Mouse (Mus musculus): ENCODE data around the gene Tead1. TPM values are rescaled to one million over a fixed set of nuclear protein-coding genes. Genes with fewer than 3 reads are reported as not detected.

Gene Tead1
- polyA plus RNA-seq, 1 experiment from 2014 or later, result 1.7 TPM

- Histone ChIP-seq H3K9ac (no peak overlapping the region), H3K9me3 (replicated peaks) (no peaks in the 10 kb centered on the region), H3K4me3 (replicated peaks) (no peak overlapping the region), H3K4me1 (replicated peaks) (no peaks in the 10 kb centered on the region), H3K36me3 (no peaks in the 10 kb centered on the region), H3K27me3 (no peaks in the 10 kb centered on the region), H3K4me2 (no peak overlapping the region), H3K27ac (no peak overlapping the region)
- DNase-seq (no peak), ATAC-seq (ENCODE audit: low read depth) (no peak)
- WGBS (ENCODE audit: insufficient replicate concordance), result 56% methylated on average over 3 of the region's 3 CpGs
Measured at GRCm38 (mm10) chr7:112760293-112760692, 81.2 kb downstream of the Tead1 start.

GRCm38 (mm10) chr7:112760782-112761181 is 81.7 kb downstream of the Tead1 start:
- no peak overlapping the region for H3K27ac ChIP-seq
- WGBS (ENCODE audit: insufficient replicate concordance), result 58% methylated on average over 8 of the region's 8 CpGs
- no peak for ATAC-seq (ENCODE audit: low read depth)

GRCm38 (mm10) chr7:112762870-112763269 is 83.8 kb downstream of the Tead1 start:
- Histone ChIP-seq H3K9ac (no peak overlapping the region), H3K27ac (no peak overlapping the region), H3K9me3 (replicated peaks) (no peaks in the 10 kb centered on the region), H3K4me2 (no peak overlapping the region), H3K4me3 (replicated peaks) (no peak overlapping the region), H3K27me3 (no peaks in the 10 kb centered on the region), H3K4me1 (replicated peaks) (no peaks in the 10 kb centered on the region), H3K36me3 (no peaks in the 10 kb centered on the region)
- WGBS (ENCODE audit: insufficient replicate concordance), result 66% methylated on average over 2 of the region's 2 CpGs
- ATAC-seq (ENCODE audit: low read depth), result no peak
- DNase-seq, result no peak

More at GRCm38 (mm10) chr7:112760782-112761181, 81.7 kb downstream of the Tead1 start:
- DNase-seq, result no peak
- H3K4me1 ChIP-seq (replicated peaks), result no peaks in the 10 kb centered on the region
- no peak overlapping the region for H3K9ac ChIP-seq
- H3K4me2 ChIP-seq, result no peak overlapping the region
- H3K4me3 ChIP-seq (replicated peaks), result no peak overlapping the region
- no peaks in the 10 kb centered on the region for H3K9me3 ChIP-seq (replicated peaks)
- no peaks in the 10 kb centered on the region for H3K27me3 ChIP-seq
- H3K36me3 ChIP-seq, result no peaks in the 10 kb centered on the region

GRCm38 (mm10) chr7:112763513-112763912 is 84.4 kb downstream of the Tead1 start:
- Histone ChIP-seq H3K36me3 (no peaks in the 10 kb centered on the region), H3K27me3 (no peaks in the 10 kb centered on the region), H3K4me3 (replicated peaks) (no peak overlapping the region), H3K4me2 (no peak overlapping the region), H3K9me3 (replicated peaks) (no peaks in the 10 kb centered on the region), H3K4me1 (replicated peaks) (no peaks in the 10 kb centered on the region), H3K27ac (no peak overlapping the region), H3K9ac (no peak overlapping the region)
- no peak for ATAC-seq (ENCODE audit: low read depth)
- 36% methylated on average over 3 of the region's 3 CpGs for WGBS (ENCODE audit: insufficient replicate concordance)
- DNase-seq, result no peak

GRCm38 (mm10) chr7:112764921-112765320 is 85.8 kb downstream of the Tead1 start:
- Histone ChIP-seq H3K4me1 (replicated peaks) (no peaks in the 10 kb centered on the region), H3K27me3 (no peaks in the 10 kb centered on the region), H3K9ac (no peak overlapping the region), H3K36me3 (no peaks in the 10 kb centered on the region), H3K4me3 (replicated peaks) (no peak overlapping the region), H3K27ac (no peak overlapping the region), H3K4me2 (no peak overlapping the region), H3K9me3 (replicated peaks) (no peaks in the 10 kb centered on the region)
- DNase-seq (no peak), ATAC-seq (ENCODE audit: low read depth) (no peak)
- 55% methylated on average over 4 of the region's 4 CpGs for WGBS (ENCODE audit: insufficient replicate concordance)

GRCm38 (mm10) chr7:112769866-112770265 is 90.7 kb downstream of the Tead1 start:
- Histone ChIP-seq H3K9ac (no peak overlapping the region), H3K4me2 (no peak overlapping the region), H3K36me3 (no peaks in the 10 kb centered on the region), H3K27ac (no peak overlapping the region), H3K9me3 (replicated peaks) (no peaks in the 10 kb centered on the region), H3K4me3 (replicated peaks) (no peak overlapping the region), H3K4me1 (replicated peaks) (no peaks in the 10 kb centered on the region), H3K27me3 (no peaks in the 10 kb centered on the region)
- no peak for DNase-seq
- ATAC-seq (ENCODE audit: low read depth), result no peak
- 57% methylated on average over 2 of the region's 2 CpGs for WGBS (ENCODE audit: insufficient replicate concordance)

- Histone ChIP-seq H3K4me1 (replicated peaks) (no peaks in the 10 kb centered on the region), H3K9ac (no peak overlapping the region), H3K36me3 (no peaks in the 10 kb centered on the region), H3K4me3 (replicated peaks) (no peak overlapping the region), H3K9me3 (replicated peaks) (no peaks in the 10 kb centered on the region), H3K27ac (no peak overlapping the region), H3K4me2 (no peak overlapping the region), H3K27me3 (no peaks in the 10 kb centered on the region)
- DNase-seq (no peak), ATAC-seq (ENCODE audit: low read depth) (no peak)
- 69% methylated on average over 6 of the region's 6 CpGs for WGBS (ENCODE audit: insufficient replicate concordance)
Measured at GRCm38 (mm10) chr7:112771461-112771860, 92.3 kb downstream of the Tead1 start.

GRCm38 (mm10) chr7:112772777-112773176 is 93.7 kb downstream of the Tead1 start:
- ATAC-seq (ENCODE audit: low read depth) (no peak), DNase-seq (no peak)
- no peaks in the 10 kb centered on the region for H3K36me3 ChIP-seq
- no peak overlapping the region for H3K4me3 ChIP-seq (replicated peaks)
- H3K4me1 ChIP-seq (replicated peaks), result no peaks in the 10 kb centered on the region
- no peak overlapping the region for H3K9ac ChIP-seq
- no peaks in the 10 kb centered on the region for H3K27me3 ChIP-seq
- H3K27ac ChIP-seq, result no peak overlapping the region
- WGBS (ENCODE audit: insufficient replicate concordance), result 27% methylated on average over 6 of the region's 6 CpGs
- H3K9me3 ChIP-seq (replicated peaks), result no peaks in the 10 kb centered on the region
- H3K4me2 ChIP-seq, result no peak overlapping the region

GRCm38 (mm10) chr7:112773601-112774000 is 94.5 kb downstream of the Tead1 start:
- ATAC-seq (ENCODE audit: low read depth) (no peak), DNase-seq (no peak)
- H3K4me2 ChIP-seq, result no peak overlapping the region
- H3K36me3 ChIP-seq, result no peaks in the 10 kb centered on the region
- H3K9ac ChIP-seq, result no peak overlapping the region
- WGBS (ENCODE audit: insufficient replicate concordance), result 74% methylated on average over 4 of the region's 4 CpGs
- no peaks in the 10 kb centered on the region for H3K4me1 ChIP-seq (replicated peaks)
- no peak overlapping the region for H3K4me3 ChIP-seq (replicated peaks)
- H3K27ac ChIP-seq, result no peak overlapping the region
- no peaks in the 10 kb centered on the region for H3K9me3 ChIP-seq (replicated peaks)
- no peaks in the 10 kb centered on the region for H3K27me3 ChIP-seq

- WGBS (ENCODE audit: insufficient replicate concordance), result 56% methylated on average over 5 of the region's 5 CpGs
- H3K4me3 ChIP-seq (replicated peaks), result no peak overlapping the region
- H3K4me2 ChIP-seq, result no peak overlapping the region
- H3K9me3 ChIP-seq (replicated peaks), result no peaks in the 10 kb centered on the region
- H3K9ac ChIP-seq, result no peak overlapping the region
- no peak overlapping the region for H3K27ac ChIP-seq
- ATAC-seq (ENCODE audit: low read depth) (no peak), DNase-seq (no peak)
- H3K27me3 ChIP-seq, result no peaks in the 10 kb centered on the region
- H3K4me1 ChIP-seq (replicated peaks), result no peaks in the 10 kb centered on the region
- no peaks in the 10 kb centered on the region for H3K36me3 ChIP-seq
Measured at GRCm38 (mm10) chr7:112775816-112776215, 96.7 kb downstream of the Tead1 start.

GRCm38 (mm10) chr7:112776670-112777069 is 97.6 kb downstream of the Tead1 start:
- Histone ChIP-seq H3K9me3 (replicated peaks) (no peaks in the 10 kb centered on the region), H3K4me1 (replicated peaks) (no peaks in the 10 kb centered on the region), H3K27me3 (no peaks in the 10 kb centered on the region), H3K27ac (no peak overlapping the region), H3K9ac (no peak overlapping the region), H3K36me3 (no peaks in the 10 kb centered on the region), H3K4me2 (no peak overlapping the region), H3K4me3 (replicated peaks) (no peak overlapping the region)
- WGBS (ENCODE audit: insufficient replicate concordance), result 72% methylated on average over 5 of the region's 5 CpGs
- ATAC-seq (ENCODE audit: low read depth) (no peak), DNase-seq (no peak)

GRCm38 (mm10) chr7:112779636-112780035 is 100.5 kb downstream of the Tead1 start:
- Histone ChIP-seq H3K4me1 (replicated peaks) (no peaks in the 10 kb centered on the region), H3K9ac (no peak overlapping the region), H3K4me2 (no peak overlapping the region), H3K27me3 (no peaks in the 10 kb centered on the region), H3K4me3 (replicated peaks) (no peak overlapping the region), H3K36me3 (no peaks in the 10 kb centered on the region), H3K9me3 (replicated peaks) (no peaks in the 10 kb centered on the region), H3K27ac (no peak overlapping the region)
- no peak for DNase-seq
- 46% methylated on average over 6 of the region's 6 CpGs for WGBS (ENCODE audit: insufficient replicate concordance)
- no peak for ATAC-seq (ENCODE audit: low read depth)

Data from liver, embryonic 13.5 days (tissue).